Mouse (Mus musculus) cerebellum, adult 8-10 months (tissue): ENCODE measurements around the gene Ddx43.
"Not testable (repeated sequence)": the region's sequence is repeated elsewhere in the genome, so short reads cannot be mapped to it uniquely, and the experiment has no call there.

Source experiments
- DNase-seq: peaks from one replicate; pipeline ENCODE4 v3.0.0; 2022

Ddx43 gene

DNA sequence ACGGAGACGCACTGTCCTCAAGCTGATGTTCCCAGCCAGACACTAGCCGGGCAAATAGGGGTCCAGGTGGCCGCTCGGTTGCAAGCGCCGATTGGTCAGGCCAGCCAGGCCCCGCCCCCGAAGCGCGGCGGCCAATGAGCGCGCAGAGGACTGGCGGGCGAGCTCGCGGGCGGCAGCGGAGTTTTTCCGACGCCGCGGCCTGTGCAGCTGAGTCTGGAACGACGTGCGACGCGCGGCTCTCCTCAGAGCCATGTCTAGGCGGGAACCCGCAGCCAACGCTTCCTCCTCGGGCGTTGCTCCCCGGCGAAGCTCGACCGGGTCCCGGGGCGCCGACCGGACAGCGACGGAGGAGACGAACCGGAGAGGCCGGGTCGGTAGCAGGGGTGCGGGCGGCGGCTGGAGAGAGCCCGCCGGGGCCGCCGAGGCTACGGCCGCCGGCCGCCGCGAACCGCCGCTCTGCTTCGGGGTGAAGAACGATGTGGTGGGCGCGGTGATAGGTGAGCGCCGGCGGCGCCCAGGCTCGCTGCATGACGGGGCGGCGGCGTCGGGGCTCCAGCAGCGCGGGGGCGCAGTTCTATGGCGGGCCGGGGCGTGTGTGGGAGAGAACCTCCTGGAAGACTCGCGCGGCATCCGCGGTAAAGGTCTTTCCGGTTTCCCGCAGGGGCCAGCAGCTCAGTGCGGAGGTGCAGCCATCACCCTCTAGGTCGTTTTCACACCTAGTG is at the start of gene Ddx43:
Gene Ddx43, plus strand, starts transcription at position 148 of the 722 bp plus-strand sequence.
- no peak for DNase-seq

- DNase-seq = no peak
These were observed 48.6 kb upstream of the Ddx43 start for GRCm38 (mm10) chr9:78347004-78347403.

DNA sequence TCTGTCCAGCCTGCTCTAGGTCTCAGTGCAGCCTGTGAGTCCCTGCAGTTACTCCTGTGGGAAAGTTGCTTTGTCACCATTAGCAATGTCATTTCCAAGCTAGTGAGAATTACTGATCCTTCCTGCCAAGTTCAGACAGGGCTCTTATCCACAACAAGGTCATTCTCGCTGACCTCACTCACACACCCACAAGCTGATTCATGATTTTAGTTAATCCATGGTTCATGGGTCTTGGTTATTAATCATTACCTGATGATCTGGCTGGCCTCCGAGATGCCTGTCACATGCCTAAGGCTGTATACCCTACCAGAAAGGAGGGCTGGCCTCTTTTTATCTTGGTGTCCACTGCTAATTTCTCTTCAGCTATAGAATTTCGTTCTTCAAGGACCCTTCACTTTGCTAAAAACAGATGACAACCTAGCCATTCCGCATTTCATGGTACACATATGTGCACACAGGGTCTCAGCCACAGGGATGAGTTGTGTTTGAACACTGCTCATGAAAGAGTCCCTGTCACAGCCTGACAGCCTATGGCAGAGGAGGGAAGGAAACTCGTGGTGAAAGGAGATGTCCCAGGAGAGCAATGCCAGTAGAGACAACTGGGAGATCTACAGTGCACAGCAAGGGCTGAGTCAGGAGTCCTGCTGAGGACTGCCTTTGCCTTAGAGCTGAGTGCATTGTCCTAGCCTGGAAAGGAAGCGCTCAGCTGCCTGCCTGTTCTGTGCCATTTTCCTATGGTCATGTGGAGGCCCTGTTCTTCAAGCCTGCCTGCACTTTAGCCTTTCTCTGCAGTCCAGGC is 47.2 kb upstream of the Ddx43 start:
- DNase-seq = not testable (repeated sequence)

GRCm38 (mm10) chr9:78349141-78349540 is 46.4 kb upstream of the Ddx43 start:
- not testable (repeated sequence) for DNase-seq

- not testable (repeated sequence) for DNase-seq
These were observed 45.6 kb upstream of the Ddx43 start for GRCm38 (mm10) chr9:78350007-78350406.

- no peak for DNase-seq
These were observed 43.9 kb upstream of the Ddx43 start for GRCm38 (mm10) chr9:78351504-78352220.

- DNase-seq = no peak
These were observed 40.7 kb upstream of the Ddx43 start for GRCm38 (mm10) chr9:78354665-78355578.

GRCm38 (mm10) chr9:78355611-78356010 is 40.0 kb upstream of the Ddx43 start, which contains the start of gene Gsta2:
Gsta2 (minus strand) TSS chr9:78355788.
- DNase-seq = no peak

GRCm38 (mm10) chr9:78358053-78358452 is 37.5 kb upstream of the Ddx43 start:
- DNase-seq = peak; percentile 33

GRCm38 (mm10) chr9:78359750-78360483 is 35.7 kb upstream of the Ddx43 start:
- no peak for DNase-seq

DNA sequence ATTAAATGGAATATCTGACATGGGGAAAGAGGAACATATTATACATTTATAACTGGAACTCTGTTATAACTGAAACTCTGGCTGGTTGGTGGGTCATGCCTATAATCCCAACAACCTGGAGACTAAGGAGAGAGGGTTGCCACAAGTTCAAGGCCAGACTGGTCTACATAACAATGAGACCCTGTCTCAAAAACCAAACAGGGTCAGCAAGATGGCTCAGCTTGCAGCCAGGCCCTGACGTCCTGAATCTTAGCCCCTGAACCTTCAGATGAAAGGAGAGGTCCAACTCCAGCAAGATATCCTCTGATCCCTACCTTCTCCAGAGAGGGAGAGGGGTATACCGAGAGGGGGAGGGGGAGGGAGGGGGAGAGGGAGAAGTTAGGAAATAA is 35.1 kb upstream of the Ddx43 start:
- no peak for DNase-seq

DNA sequence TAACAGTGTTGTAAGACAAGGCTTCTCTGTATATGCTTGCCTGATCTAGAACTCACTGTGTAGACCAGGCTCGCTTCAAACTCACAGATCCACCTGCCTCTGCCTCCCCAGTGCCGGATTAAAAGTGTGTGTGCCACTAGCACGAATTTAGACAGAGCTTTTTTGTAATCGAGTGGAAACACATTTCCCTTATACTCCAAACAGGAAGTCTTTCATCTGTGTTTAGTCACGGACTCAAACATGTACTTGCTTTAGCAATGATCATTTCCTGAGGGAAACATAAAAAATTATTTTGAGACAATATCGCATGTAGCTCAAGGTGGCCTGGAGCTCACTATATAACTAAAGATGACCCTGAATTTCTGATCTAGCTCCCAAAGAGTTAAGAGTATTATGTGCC is 32.2 kb upstream of the Ddx43 start:
- DNase-seq = no peak

DNA sequence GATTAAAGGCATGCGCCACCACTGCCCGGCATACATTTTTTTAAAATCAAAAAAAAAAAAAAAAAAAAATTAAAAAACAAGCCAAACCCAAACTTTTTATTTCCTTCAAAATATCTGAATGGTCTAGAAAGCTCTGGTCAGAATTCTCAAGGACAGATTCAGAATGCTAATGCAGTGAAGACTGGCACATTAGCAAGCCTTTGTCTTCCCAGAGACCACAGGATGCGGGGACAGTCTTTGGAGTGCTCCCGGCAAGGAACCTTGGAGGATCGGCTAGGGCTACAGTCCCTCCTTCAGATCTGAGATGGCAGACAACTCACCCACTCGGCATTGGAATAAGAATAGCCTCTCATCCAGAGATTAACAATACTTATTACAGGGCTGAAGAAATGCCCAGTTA is 30.9 kb upstream of the Ddx43 start:
- DNase-seq = no peak

GRCm38 (mm10) chr9:78365850-78366544 is 29.6 kb upstream of the Ddx43 start:
- DNase-seq = no peak

DNA sequence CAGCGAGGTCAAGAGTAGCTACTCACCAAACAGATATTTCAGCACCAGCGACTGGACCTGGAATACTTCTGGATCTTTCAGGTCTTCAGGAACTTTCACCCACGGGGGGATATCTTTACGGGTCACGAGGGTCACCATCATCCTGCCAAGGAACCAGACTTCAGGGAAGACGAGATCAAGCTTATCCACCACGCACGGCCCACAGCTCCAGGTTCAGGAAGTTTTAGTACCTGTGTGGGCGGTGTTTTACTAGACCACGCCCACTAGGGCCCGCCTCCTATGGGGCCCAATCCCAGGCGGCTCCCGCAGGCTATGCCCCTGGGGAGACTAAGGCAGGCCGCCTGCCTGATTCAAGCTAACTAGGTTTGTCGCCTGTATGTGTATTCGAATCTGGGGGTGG is 27.6 kb upstream of the Ddx43 start, which contains the start of gene Dppa5a:
Gene Dppa5a, minus strand, starts transcription at position 219 of the 400 bp plus-strand sequence.
- DNase-seq = not testable (repeated sequence)

DNA sequence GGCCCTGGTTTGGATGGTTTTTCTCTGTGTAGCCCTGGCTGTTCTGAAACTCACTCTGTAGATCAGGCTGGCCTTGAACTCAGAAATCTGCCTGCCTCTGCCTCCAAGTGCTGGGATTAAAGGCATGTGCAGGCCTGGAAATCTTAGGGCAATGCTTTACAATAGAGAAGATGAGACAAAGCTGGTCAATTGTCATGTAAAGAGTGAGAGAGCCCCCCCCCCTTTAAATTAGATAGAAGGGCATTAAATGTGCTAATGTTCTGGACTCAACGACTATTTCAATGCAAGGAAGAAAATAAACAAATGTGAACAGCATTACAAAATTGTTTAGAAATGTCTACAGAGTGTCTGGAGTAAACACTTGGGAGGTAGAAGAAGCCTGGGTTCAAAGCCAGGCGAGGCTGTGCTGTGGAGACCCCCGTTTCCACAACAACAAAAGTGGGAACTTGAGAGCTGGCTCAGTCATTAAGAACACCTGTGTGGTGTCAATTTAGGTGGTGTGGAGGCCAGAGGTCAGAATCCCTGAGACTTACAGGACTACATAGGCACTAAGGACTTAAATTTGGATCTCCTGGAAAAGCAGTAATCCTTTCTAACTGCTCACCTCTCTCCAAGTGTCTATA is 26.8 kb upstream of the Ddx43 start:
- DNase-seq = no peak

GRCm38 (mm10) chr9:78369349-78369748 is 26.2 kb upstream of the Ddx43 start:
- no peak for DNase-seq

GRCm38 (mm10) chr9:78369786-78370185 is 25.8 kb upstream of the Ddx43 start:
- no peak for DNase-seq

DNA sequence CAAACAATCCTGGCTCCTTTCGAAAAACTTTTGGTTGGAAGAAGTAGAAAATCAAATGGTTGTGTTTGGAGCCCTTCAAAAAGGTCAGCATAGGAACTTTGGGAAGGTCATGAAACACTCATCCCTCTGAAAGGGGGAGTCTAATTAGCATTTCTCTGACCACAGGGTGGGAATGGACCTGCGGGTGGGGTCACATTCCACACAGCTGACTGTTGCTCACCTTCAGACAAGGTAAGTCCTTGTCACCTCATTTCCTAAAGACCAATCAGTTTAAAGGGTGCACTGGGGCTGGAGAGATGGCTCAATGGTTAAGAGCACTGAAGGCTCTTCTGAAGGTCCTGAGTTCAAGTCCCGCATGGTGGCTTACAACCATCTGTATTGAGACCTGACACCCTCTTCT is 24.1 kb upstream of the Ddx43 start:
- no peak for DNase-seq

- no peak for DNase-seq
These were observed 22.6 kb upstream of the Ddx43 start for GRCm38 (mm10) chr9:78372827-78373504.
